Mouse (Mus musculus): Measurements from ENCODE around the gene Csrnp1.

DNA sequence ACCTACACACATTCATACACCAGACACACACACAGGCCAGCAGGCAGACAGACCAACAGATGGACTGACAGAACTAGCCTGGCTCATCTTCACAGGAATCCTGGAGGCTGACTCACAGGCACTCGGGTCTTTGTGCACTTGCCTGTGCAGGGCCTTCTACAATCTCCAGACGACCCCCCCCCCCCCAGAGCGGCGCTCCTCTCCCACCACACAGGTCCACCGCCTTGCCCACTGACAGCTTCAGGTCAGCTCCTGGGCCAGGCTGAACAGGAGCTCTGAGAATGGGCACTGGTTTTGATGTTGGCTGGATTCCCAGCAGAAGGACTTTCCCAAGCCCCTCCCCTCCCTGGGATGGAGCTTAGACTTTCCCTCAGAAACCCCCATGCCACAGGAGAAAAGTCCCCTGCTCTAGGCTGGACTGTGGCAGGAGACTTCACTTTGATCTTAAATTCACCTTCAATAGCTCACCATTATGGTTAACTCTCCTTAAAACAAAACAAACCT is 6.8 kb downstream of the Csrnp1 start:
- no peak for TF ChIP-seq CTCF (IDR thresholded peaks at IDR 0.05; ENCODE audit: extremely low read depth, insufficient read depth, insufficient read length, insufficient replicate concordance)
- no peak for TF ChIP-seq POLR2A (IDR thresholded peaks at IDR 0.05; ENCODE audit: low read depth, low read length)
